Mouse (Mus musculus) heart, embryonic 12.5 days (tissue): Measurements from ENCODE around the gene Slc22a6. TPM values are rescaled to one million over a fixed set of nuclear protein-coding genes. Genes with fewer than 3 reads are reported as not detected.

Source experiments
- ATAC-seq: fragments of 200-750 bp; cut with Nextera tagmentation; 2 replicates; pipeline ENCODE4 v1.8.0; 2017; ENCODE audit warnings: moderate TSS enrichment, moderate library complexity; ENCODE audit not compliant: insufficient number of reproducible peaks, low FRiP score
- H3K27ac ChIP-seq: fragments of 300-500 bp; sonication (generic); 2 replicates; pipeline ENCODE4 v1.5.1; 2016; ENCODE audit warnings: mild to moderate bottlenecking, moderate library complexity; ENCODE audit not compliant: poor library complexity, severe bottlenecking
- H3K27me3 ChIP-seq: fragments of 300-500 bp; sonication (generic); replicated peaks from 2 replicates; pipeline ENCODE4 v1.6.1; 2016; ENCODE audit warnings: mild to moderate bottlenecking, moderate library complexity
- H3K36me3 ChIP-seq: fragments of 300-500 bp; sonication (generic); 2 replicates; pipeline ENCODE4 v1.6.1; 2016; ENCODE audit warnings: mild to moderate bottlenecking, moderate library complexity
- H3K4me1 ChIP-seq: fragments of 300-500 bp; sonication (generic); replicated peaks from 2 replicates; pipeline ENCODE4 v1.6.1; 2016; ENCODE audit warnings: mild to moderate bottlenecking
- H3K4me2 ChIP-seq: fragments of 300-500 bp; sonication (generic); 2 replicates; pipeline ENCODE4 v1.6.1; 2016; ENCODE audit warnings: mild to moderate bottlenecking, moderate library complexity
- H3K4me3 ChIP-seq: fragments of 300-500 bp; sonication (generic); 2 replicates; pipeline ENCODE4 v1.5.1; 2016; ENCODE audit warnings: mild to moderate bottlenecking
- H3K9ac ChIP-seq: fragments of 300-500 bp; sonication (generic); 2 replicates; pipeline ENCODE4 v1.6.1; 2016; ENCODE audit warnings: mild to moderate bottlenecking, moderate library complexity
- H3K9me3 ChIP-seq: fragments of 300-500 bp; sonication (generic); replicated peaks from 2 replicates; pipeline ENCODE4 v1.6.1; 2016; ENCODE audit warnings: mild to moderate bottlenecking, moderate library complexity
- WGBS: fragments of 180-500 bp; shearing (Covaris S2); methylation state at CpG from one replicate; pipeline ENCODE4 v1.1.7; 2016; 5-methylcytosine and 5-hydroxymethylcytosine counted together
- polyA plus RNA-seq: library from polyadenylated mRNA; unstranded; fragments of >200 nt; fragmentation: Nextera tagmentation; extraction: Ambion mirVana; gene quantifications from 2 replicates; pipeline ENCODE4 v1.2.1, GENCODE M21; 2016

The Slc22a6 gene
- not detected in 2 replicates for polyA plus RNA-seq

- H3K9me3 ChIP-seq = no peaks in the 10 kb centered on the region
- H3K4me3 ChIP-seq = no peak within 1 kb of the TSS
- H3K36me3 ChIP-seq = no peaks in the 10 kb centered on the region
- ATAC-seq = no peak
- 0 out of 2 replicates have a peak, but pooled peaks cover 9% of the 10 kb centered on the region for H3K27me3 ChIP-seq
- WGBS = 27% methylated on average over 7 of the region's 7 CpGs
- no peak within 1 kb of the TSS for H3K27ac ChIP-seq
- no peak within 1 kb of the TSS for H3K9ac ChIP-seq
- no peak within 1 kb of the TSS for H3K4me2 ChIP-seq
- no peaks in the 10 kb centered on the region for H3K4me1 ChIP-seq
Measured at GRCm38 (mm10) chr19:8617904-8618303, at the start of gene Slc22a6. Gene Slc22a6, plus strand, starts transcription at chr19:8618039.

- peak overlapping the region; percentile 42 for H3K9ac ChIP-seq
- 7% methylated on average over 14 of the region's 14 CpGs for WGBS
- ATAC-seq = 0 out of 2 replicates have a peak, but pooled peaks have one; percentile 16
- no peaks in the 10 kb centered on the region for H3K27me3 ChIP-seq
- peak overlapping the region; percentile 27 for H3K4me3 ChIP-seq
- peak overlapping the region; percentile 68 for H3K4me2 ChIP-seq
- peaks cover 12% of the 10 kb centered on the region for H3K4me1 ChIP-seq
- H3K9me3 ChIP-seq = no peaks in the 10 kb centered on the region
- H3K36me3 ChIP-seq = no peaks in the 10 kb centered on the region
- H3K27ac ChIP-seq = no peak overlapping the region
Measured at GRCm38 (mm10) chr19:8569453-8569863, 48.4 kb upstream of the Slc22a6 start.

DNA sequence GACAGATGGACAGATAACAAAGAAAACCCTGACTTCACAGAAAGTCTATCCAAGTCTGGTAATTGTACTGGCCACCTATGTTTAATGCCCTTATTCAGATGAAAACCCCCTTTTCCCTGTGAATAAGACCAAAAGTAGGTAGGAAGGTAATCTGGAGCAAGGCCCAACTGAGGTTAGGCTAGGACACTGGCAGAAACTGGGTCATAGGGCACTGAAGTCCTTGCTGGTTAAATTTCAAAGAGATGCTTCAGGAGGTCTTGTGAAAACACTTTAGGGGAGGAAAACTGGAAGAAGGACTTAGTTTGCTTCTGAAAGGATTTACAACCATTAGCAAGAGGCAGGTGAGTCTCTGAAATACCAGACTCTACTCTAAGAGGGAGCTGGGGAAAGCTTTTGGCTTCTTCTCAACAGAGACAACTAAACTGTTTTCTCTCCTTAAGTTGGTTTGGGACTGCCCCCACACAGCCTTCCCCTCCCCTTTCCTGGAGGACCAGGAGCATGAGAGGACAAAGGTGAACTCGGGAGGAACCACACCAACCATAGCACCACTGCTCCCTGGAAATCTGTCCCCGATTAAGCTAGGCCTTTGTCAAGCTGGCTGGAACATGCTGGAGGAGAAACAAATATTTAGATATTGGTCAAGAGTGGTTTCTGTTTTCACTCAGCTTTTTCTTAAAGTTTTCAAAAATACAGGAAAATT, 47.3 kb upstream of the Slc22a6 start:
- Histone ChIP-seq H3K9ac (no peak overlapping the region), H3K36me3 (no peaks in the 10 kb centered on the region), H3K27ac (no peak overlapping the region), H3K4me1 (peaks cover 7% of the 10 kb centered on the region; the same call in 1 of the 2 replicates), H3K9me3 (no peaks in the 10 kb centered on the region), H3K27me3 (no peaks in the 10 kb centered on the region), H3K4me2 (no peak overlapping the region), H3K4me3 (no peak overlapping the region)
- no peak for ATAC-seq
- WGBS = 63% methylated on average over 2 of the region's 2 CpGs

DNA sequence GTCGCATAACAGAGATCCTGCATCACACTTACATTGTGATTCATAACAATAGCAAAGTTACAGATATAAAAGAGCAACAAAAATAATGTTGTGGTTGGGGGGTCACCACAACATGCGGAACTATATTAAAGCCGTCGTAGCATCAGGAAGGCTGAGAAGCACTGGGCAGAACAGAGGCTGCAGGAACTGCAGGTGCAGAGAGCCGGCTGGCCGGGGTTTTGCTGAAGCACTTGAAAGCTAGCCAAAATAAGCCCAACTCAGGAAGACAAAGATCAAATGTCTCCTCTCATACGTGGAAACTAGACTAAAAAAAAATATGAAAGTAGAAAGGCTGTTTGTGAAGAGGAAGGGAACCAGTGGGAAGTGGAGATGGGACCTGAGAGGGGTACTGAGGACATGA, 46.1 kb upstream of the Slc22a6 start:
- Histone ChIP-seq H3K9me3 (no peaks in the 10 kb centered on the region), H3K36me3 (no peaks in the 10 kb centered on the region), H3K27ac (no peak overlapping the region), H3K9ac (no peak overlapping the region), H3K4me3 (no peak overlapping the region), H3K27me3 (no peaks in the 10 kb centered on the region), H3K4me2 (no peak overlapping the region), H3K4me1 (peaks cover 7% of the 10 kb centered on the region; the same call in 1 of the 2 replicates)
- WGBS = 58% methylated on average over 7 of the region's 7 CpGs
- ATAC-seq = no peak

DNA sequence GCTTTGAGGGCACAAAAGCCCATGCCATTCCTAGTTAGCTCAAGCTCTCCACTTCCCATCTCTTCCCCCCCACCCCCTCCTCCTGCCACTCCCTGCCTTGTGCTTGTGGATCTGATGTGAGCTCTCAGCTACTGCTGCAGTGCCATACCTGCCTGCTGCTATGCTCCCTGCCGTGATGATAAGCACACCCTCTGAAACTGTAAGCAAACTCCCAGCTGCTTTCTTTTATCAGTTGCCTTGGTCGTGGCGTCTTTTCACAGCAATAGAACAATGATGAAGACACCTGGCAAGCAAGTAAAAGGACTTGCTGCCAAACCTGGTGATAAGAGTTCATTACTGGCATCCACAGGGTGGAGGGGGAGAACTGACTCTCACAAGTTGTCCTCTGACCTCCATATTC, 45.4 kb upstream of the Slc22a6 start:
- no peak for ATAC-seq

DNA sequence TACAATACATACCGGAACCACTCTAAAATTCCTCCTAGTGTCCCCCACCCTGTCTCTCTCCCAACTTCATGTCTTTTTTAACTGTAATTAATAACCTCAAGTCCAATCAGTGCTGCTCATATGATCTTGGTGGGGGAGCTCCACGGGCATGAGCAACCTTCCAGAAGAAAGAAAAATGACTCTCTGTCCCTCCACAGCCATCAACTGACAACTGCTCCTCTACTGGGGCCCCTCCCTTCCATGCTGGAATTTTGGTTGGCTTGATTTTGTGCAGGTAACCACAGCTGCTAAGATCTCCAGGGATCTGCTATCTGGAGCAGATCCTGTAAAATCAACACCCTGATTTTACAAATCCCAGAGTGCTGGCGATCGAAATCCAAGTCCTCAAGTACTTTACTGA, 40.4 kb upstream of the Slc22a6 start:
- Histone ChIP-seq H3K4me1 (peaks cover 10% of the 10 kb centered on the region; the same call in 1 of the 2 replicates), H3K4me2 (no peak overlapping the region), H3K9ac (no peak overlapping the region), H3K27ac (no peak overlapping the region), H3K9me3 (no peaks in the 10 kb centered on the region), H3K27me3 (no peaks in the 10 kb centered on the region), H3K4me3 (no peak overlapping the region), H3K36me3 (no peaks in the 10 kb centered on the region)
- 82% methylated on average over 4 of the region's 4 CpGs for WGBS
- ATAC-seq = no peak

More for the DNA sequence above, 45.4 kb upstream of the Slc22a6 start:
- H3K27me3 ChIP-seq = no peaks in the 10 kb centered on the region
- H3K9me3 ChIP-seq = no peaks in the 10 kb centered on the region
- H3K9ac ChIP-seq = no peak overlapping the region
- 16% methylated on average over 3 of the region's 3 CpGs for WGBS
- H3K27ac ChIP-seq = no peak overlapping the region
- peaks cover 7% of the 10 kb centered on the region; the same call in 1 of the 2 replicates for H3K4me1 ChIP-seq
- no peak overlapping the region for H3K4me3 ChIP-seq
- H3K4me2 ChIP-seq = no peak overlapping the region
- H3K36me3 ChIP-seq = no peaks in the 10 kb centered on the region

- H3K4me1 ChIP-seq = peaks cover 7% of the 10 kb centered on the region; the same call in 1 of the 2 replicates
- peak overlapping the region; percentile 60 for H3K9ac ChIP-seq
- WGBS = 6% methylated on average over 24 of the region's 24 CpGs
- no peaks in the 10 kb centered on the region for H3K9me3 ChIP-seq
- H3K4me2 ChIP-seq = peak overlapping the region; percentile 90
- H3K36me3 ChIP-seq = no peaks in the 10 kb centered on the region
- peak overlapping the region; percentile 42 for H3K4me3 ChIP-seq
- no peak overlapping the region for H3K27ac ChIP-seq
- H3K27me3 ChIP-seq = no peaks in the 10 kb centered on the region
- peak; percentile 55; the same call in 1 of the 2 replicates for ATAC-seq
Measured at GRCm38 (mm10) chr19:8578293-8578969, 39.4 kb upstream of the Slc22a6 start.

DNA sequence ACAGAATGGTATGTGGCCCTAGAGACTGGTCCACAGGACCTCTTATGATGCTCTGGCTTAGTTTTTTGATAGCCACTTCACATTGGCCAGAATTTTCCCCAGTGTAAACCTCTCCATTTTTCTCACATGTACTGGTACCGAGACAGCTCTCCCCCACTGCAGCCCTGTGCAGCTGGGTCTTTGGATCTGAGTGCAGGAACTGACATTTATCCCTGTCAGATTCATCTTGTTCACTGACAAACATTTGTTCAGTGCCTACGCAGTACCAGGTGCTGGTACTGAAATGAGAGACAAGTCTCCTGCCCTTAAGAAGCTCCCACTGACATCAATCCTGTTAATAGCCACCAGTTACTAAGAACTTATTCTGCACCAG, 38.9 kb upstream of the Slc22a6 start:
- H3K4me3 ChIP-seq = peak overlapping the region; percentile 42
- H3K4me2 ChIP-seq = peak overlapping the region; percentile 90
- no peaks in the 10 kb centered on the region for H3K36me3 ChIP-seq
- WGBS = 61% methylated on average over 2 of the region's 2 CpGs
- no peaks in the 10 kb centered on the region for H3K9me3 ChIP-seq
- H3K9ac ChIP-seq = no peak overlapping the region; the same call in 1 of the 2 replicates
- H3K27ac ChIP-seq = no peak overlapping the region
- no peak for ATAC-seq
- H3K27me3 ChIP-seq = no peaks in the 10 kb centered on the region
- H3K4me1 ChIP-seq = peaks cover 7% of the 10 kb centered on the region; the same call in 1 of the 2 replicates

DNA sequence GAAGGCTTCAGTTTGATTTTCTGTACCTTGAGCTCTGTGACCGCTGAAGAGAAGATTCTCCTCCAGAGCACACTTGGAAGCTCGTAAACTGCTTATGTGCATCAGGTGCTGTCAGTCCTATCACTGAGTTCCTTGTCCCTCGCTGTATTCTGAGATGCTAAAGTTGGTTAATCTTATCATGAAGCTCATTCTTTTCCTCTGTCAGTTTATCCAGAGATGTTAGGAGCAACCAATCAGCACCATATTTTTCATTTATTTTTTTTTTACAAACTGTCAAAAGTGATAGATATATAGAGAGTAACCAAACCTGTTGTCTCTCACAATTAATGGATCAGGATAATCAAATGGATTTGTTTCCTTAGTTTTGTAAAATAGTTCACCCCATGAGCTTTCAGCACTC, 32.5 kb upstream of the Slc22a6 start:
- Histone ChIP-seq H3K4me2 (no peak overlapping the region), H3K36me3 (no peaks in the 10 kb centered on the region), H3K9me3 (no peaks in the 10 kb centered on the region), H3K27ac (no peak overlapping the region), H3K27me3 (no peaks in the 10 kb centered on the region), H3K9ac (no peak overlapping the region), H3K4me3 (no peak overlapping the region), H3K4me1 (no peaks in the 10 kb centered on the region)
- no peak for ATAC-seq
- WGBS = 49% methylated on average over 3 of the region's 3 CpGs

DNA sequence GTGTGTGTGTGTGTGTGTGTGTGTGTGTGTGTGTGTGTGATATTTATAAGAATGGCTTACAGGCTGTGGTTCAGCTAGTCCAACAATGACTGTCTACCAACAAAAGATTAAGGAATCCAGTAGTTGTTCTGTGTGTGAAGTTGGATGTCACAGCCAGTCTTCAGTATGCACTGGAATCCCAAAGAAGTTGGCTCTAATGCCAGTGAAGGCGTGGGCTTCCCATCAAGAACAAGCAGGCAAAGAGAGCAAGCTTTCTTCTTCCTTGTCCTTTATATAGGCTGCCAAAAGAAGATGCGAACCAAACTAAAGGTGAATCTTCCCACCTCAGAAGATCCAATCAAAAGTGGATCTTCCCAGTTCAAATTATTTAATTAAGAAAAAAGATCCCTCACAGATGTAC, 31.9 kb upstream of the Slc22a6 start:
- no peak overlapping the region for H3K4me2 ChIP-seq
- no peaks in the 10 kb centered on the region for H3K36me3 ChIP-seq
- H3K27ac ChIP-seq = no peak overlapping the region
- H3K4me1 ChIP-seq = no peaks in the 10 kb centered on the region
- H3K27me3 ChIP-seq = no peaks in the 10 kb centered on the region
- no peak for ATAC-seq
- WGBS = 87% methylated on average over 2 of the region's 2 CpGs
- no peaks in the 10 kb centered on the region for H3K9me3 ChIP-seq
- H3K4me3 ChIP-seq = no peak overlapping the region
- no peak overlapping the region for H3K9ac ChIP-seq

- H3K36me3 ChIP-seq = no peaks in the 10 kb centered on the region
- H3K27me3 ChIP-seq = no peaks in the 10 kb centered on the region
- H3K9ac ChIP-seq = no peak overlapping the region
- no peak for ATAC-seq
- WGBS = 53% methylated on average over 3 of the region's 3 CpGs
- no peaks in the 10 kb centered on the region for H3K4me1 ChIP-seq
- H3K4me2 ChIP-seq = no peak overlapping the region
- no peak overlapping the region for H3K4me3 ChIP-seq
- H3K9me3 ChIP-seq = no peaks in the 10 kb centered on the region
- no peak overlapping the region for H3K27ac ChIP-seq
Measured at GRCm38 (mm10) chr19:8586350-8586749, 31.5 kb upstream of the Slc22a6 start.
